Mouse (Mus musculus): ENCODE data around the gene Vsnl1.

Vsnl1 gene

DNA sequence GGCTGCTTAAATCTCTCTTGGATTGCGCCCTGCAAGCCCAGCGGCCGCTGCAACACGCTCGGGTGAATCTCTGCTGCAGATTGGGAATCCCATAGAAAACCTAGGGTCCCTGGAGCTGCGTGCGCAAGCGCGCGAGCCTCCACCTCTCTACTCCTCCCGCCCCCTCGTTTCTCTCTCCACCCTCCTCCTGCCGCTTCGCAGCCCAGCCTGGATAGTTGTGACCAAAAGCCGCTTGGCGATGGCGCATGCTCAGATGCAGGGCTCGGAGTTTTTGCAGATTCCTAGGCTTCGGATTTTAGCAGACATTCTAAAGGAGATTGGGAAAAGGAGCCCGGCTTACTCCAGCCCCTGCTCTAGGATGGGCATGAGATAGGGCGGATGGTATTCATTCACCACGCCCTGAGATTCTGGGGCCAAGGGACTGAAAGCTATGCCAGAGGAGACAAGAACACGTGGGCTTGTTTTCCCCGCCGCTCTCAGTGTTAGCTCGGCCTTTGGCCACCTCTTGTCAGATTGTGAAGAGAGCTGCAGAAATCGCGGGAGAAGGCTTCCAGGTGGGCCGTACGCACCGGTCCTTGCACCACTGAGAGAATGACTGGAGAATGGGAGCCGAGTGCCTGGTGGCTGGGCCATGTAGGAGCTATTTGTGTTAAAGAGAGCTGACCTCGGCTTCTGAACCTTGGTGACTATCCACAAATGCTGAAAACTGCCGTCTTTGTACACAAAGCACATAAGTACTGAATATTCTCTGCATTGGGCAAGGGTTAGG, at the start of gene Vsnl1:
Vsnl1 (minus strand) TSS at position 117 of the 769 bp plus-strand sequence.
- peak; percentile 43 for DNase-seq (ENCODE audit: low read depth, low spot score)

DNA sequence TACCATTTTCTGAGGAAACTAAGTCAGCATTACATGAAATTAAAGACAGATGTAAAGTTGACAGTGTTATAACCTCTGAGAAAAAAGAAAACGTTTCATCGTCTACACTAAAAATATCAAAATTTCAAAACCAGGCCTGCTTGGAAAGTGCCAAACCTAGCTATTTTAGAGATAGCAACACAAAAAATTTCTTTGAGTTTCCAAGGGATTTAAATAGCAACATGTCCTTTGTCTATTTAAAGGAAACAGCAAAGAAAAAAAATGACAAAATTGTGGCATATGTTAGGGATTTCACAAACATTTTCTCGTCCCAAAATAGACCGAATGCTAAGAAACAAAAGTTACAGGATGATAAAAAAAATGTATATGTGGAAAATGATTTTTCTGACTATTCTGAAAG, 20.2 kb upstream of the Vsnl1 start:
- DNase-seq (ENCODE audit: low read depth, low spot score) = no peak

DNA sequence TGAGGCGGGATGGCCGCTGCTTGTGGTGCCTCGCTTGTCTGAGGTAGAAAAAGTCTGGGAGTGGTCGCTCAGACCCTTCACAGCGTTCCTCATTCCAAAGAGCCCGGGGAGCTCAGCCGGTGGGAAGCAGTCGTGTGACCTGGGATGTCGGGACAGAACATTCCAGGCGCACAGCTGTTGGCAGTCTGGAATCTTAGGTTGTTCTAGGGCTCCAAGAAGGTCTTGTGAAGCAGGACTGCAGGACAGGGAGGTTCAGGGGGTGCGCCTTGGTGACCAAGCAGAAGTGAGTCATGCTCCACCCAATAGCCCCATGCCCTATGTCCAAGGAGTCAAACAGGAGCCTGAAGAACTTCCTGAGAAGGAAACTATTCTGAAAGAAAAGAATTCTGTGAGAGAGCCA, 19.8 kb upstream of the Vsnl1 start:
- DNase-seq (ENCODE audit: low read depth, low spot score) = no peak

DNA sequence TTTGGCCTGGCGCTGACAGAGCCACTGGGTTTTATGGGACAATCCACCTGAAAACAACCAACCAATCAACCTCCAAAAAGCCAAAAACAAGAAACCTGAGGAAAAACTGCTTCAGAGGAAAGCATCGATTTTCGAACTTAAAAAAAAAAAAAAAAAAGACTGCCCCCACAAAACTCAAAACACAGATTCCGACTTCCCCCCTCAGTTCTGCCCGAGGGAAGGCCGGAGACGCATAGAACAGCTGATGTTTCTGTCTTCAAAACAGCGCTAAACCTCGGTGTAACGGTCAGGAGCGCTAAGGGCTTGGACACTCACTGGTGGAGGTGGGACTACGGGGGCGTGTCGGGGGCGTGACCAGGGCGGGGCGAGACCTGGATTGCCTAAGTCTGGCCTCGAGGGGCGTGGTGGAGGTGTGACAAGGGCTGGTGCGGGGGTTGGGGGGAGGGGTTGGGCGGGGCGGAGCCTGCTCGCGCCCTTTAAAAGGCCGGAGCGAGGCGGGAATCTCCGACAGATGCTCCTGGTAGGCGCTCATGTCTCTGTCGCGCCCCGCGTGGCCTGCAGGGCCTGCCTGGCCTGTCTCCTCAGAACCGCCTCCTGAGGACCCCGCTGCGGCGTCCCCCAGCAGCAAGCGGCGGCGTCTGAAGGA, 19.3 kb upstream of the Vsnl1 start, which contains the start of gene Rad51ap2:
Rad51ap2 (plus strand) TSS at position 531 of the 646 bp plus-strand sequence.
- no peak for DNase-seq (ENCODE audit: low read depth, low spot score)

DNA sequence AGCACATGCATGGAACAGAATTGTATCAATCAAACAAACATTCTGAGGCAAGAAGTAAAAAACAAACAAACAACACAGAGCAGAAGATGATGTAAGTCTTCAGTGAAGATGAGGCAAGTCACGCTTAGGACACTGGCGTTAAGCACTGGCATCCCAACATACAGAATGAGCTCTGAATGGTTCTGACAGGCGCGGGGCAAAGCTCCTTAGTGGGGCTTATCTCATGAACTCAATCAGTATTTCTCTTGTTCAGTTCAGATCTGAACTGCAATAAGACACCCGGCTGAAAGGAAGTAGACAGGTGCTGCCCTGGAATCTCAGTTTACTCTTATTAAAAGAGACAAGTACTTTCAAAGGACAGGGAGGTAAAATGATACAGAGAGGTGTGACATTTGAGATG, 17.7 kb upstream of the Vsnl1 start:
- no peak for DNase-seq (ENCODE audit: low read depth, low spot score)

DNA sequence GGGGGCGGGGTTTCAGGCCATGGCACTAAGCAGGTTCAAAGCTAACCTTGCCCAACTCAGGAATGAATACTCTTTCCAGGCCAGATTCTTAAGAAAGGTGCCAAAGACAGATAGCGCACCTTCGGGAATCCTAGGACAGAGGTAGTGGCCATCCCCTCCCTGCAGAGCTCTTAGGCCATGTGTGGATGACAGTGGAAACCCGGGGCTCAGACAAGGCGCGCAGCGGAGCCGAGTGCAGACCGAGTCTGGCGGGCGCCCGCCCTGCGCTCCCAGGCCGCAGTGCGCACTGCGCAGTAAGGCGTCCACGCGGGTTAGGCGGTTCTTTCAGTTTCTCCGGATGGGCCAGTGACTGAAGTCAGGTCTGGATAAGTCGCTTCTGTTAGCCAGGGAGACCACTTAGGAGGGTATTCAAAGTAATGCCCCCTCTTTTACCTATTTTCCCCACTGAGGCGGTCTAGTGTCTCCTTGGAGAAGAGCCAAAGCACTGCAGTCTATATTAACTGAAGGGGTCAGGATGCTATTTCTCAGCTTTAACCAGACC, 1.6 kb upstream of the Vsnl1 start:
- no peak for DNase-seq (ENCODE audit: low read depth, low spot score)

DNA sequence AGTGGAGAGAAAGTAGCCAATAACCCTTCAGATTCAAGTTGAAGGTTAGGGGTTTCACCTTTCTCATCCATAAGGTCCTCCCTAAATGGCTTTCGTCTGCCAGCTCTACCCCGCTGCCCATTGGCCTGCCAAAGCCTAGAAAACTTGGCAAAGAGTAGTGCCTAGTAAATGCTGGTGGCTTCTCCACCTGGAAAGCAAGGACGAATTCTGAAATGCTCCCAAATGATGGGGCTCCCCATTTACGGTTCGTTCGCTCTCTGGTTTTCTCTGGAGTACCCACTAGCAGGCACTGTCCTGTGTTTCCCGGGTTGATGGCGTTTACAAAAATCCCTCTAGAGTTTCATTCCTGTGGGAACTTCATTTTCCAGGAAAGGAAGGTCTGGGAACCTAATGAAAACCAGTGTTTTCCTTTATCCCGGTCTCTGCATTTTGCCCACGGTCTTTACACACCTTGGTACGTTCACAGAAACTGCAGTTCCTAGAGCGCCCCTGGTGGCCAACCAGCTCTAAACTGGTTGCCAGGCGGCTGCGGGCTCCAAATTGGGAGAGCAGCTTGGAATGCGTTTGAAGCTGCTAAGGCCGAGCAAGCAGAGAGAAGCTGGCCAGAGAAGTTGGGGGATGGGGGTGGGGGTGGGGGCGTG, 973 bp upstream of the Vsnl1 start:
- peak; percentile 52 for DNase-seq (ENCODE audit: low read depth, low spot score)

DNA sequence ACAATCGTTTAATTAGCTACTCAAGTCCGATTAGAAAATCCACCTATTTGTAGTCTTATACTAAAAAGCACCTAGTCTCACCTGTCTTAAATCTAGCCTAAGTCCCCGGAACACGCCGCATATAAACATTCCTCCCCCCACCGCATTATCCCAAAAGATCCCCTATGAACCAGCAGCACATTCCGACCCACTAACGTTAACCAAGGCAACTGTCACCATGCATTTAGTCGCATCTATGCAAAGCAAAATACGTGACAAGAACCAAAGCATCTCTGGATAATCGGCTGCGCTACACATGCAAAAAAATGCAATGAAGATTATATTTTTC, 426 bp downstream of the Vsnl1 start:
- DNase-seq (ENCODE audit: low read depth, low spot score) = no peak

DNA sequence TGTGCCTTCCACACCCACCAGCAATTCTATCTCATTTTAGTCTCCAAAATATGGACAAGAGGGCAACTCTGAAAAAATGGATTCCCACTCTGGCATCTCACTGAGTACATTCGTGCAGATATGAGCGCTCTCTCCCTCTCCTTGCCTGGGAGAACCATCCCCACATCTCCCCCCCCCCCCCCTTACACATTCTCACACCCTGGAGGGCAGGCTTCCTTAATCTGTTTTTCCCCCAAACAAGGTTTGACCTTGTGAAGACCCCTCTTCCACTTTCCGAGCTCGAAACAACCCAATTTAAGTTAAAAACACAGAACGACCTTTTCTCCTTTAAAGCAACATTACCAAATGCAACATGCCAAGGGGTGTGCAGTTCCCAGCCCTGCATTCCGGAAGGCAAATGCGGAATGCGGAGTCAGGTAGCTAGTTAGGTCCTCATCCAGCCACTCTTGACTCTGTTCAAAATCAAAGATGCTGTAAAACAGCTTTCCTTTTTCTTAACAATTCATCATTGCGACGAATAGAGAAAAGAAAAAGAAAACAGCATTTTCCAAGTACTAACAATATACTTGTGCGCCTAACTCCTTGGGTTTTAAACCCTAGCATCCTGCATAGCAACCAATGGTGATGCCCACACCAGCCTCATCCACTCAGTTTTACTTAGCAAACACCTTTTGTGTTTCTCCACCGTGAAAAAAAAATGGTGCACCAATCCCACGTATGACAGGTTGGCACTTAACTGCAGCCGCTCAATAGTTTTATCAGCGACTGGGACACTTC, 979 bp downstream of the Vsnl1 start:
- DNase-seq (ENCODE audit: low read depth, low spot score) = no peak

DNA sequence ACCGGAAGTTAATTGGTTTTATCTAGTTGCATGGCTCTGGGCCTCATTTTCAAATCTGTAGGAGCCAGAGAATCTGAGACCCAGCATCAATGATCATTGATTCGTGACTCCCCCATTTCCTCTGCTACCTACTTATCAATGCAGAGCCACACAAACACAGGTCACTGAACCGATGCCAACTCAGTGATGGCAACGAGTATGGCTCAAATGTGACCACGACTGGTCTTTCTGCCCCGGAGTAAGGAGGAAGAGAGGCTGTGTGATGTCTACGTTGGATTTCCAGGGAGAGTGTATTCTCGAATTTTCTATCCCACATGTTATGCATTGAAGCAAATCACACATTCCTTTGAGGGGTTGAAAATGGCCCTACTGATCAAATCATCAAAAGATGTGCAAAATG, 2.0 kb downstream of the Vsnl1 start:
- DNase-seq (ENCODE audit: low read depth, low spot score) = no peak

DNA sequence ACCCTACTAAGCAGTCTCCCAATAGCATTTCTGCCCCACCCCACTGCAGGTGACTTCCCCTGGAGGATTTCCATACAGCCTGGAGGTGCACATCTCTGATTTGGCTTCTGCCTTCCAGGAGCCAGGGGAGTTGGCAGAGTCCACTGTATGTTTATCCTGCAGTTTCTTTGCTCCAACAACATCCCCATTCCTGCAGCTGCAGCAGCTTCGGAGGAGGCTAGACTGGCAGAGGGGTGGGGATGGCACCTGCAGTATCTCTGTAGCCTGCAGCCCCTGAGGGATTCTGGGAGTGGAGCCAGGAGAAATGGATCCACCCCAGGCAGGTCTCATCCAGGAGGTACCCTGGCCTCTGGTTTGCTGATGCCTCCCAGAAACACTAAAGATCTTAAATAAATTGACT, 2.7 kb downstream of the Vsnl1 start:
- DNase-seq (ENCODE audit: low read depth, low spot score) = no peak

DNA sequence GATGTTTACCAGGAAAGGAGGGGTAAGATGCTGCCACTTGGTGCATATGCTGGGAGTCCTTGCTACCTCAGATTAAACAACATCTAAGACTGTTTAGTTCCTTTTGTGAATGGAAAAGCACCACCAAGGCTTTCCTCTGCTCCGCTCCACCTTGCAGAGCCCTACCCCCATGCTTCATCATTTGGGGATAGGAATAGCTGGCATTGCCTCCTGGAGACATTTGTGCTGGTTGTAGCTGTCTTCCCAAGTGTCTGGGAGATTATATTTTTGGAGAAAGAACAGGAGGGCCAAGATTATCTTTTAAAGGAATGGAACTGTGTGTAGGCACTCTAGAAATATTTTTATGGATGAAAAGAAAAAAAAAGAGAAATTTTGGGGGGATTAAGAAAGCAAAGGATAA, 3.3 kb downstream of the Vsnl1 start:
- DNase-seq (ENCODE audit: low read depth, low spot score) = no peak

DNA sequence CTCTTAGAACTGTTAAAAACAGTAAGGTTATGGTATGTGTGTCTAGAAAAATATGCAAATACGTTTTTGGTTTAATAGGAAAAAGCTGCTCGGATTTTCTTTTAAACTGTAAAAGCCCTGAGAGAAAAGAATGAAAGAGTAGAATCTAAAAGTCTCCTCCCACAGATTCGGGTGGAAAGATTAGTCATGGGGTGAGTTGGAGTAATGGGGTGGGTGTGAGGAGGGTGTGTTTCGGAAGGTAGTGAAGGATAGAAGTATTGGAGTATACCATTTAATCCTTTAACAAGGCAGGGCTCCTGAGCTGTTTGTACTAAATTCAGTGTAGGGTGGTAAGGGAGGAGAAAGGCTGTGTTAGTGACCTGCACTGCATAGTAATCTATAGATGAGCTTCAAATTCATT, 9.0 kb downstream of the Vsnl1 start:
- no peak for DNase-seq (ENCODE audit: low read depth, low spot score)

DNA sequence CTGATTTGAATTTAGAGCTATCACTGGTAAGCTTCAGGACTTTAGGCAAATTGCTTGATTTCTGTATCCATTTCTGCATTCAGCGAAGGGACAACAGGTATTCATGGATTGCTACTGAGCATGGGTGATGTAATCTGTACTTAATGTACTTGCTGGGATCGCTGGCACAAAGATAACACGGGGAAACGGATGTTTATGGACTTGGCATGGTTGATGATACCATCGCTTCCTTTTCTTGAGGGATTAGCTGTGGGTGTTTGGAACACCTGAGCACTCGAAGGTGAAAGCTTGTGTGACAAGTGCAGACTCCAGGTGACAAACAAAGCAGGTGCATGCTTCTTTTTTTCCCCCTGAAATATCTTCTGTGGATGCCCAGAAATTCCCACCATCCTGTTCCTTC, 18.3 kb downstream of the Vsnl1 start:
- DNase-seq (ENCODE audit: low read depth, low spot score) = no peak

DNA sequence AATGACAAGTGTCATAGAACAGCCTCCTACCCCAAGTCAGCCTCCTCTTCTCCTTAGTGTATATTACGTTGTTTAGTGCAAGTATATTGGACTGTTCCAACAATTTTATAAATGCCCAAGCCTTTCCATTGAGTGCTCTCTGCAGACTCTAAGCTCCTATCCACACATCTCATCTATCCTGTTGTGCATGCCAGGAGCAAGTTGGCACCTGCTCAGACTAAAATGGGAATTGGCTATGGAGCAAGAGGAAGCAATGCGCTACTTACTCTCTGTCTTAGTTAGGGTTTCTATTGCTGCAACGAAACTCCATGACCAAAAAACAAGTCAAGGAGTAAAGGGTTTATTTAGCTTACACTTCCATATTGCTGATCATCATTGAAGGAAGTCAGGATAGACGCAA, 28.7 kb downstream of the Vsnl1 start:
- DNase-seq (ENCODE audit: low read depth, low spot score) = no peak

DNA sequence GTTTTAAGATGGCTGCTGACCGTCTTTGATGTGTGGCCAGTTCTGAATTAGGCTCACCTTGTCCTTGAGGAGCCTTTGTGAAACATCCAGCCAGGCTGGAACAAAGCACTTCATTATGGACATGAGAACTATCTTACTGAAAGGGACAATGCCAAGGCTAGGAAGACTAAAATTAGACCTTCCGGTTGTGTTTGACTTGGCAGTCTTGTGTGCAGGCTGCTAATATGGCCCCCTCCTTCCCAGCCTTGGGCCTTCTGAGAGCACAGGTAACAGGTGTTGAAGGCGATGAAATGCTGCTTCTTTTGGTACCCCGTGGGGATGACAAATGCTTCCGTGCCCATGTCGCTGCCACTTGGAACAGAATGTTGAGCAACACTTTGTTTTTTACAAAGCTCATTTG, 37.6 kb downstream of the Vsnl1 start:
- DNase-seq (ENCODE audit: low read depth, low spot score) = no peak

DNA sequence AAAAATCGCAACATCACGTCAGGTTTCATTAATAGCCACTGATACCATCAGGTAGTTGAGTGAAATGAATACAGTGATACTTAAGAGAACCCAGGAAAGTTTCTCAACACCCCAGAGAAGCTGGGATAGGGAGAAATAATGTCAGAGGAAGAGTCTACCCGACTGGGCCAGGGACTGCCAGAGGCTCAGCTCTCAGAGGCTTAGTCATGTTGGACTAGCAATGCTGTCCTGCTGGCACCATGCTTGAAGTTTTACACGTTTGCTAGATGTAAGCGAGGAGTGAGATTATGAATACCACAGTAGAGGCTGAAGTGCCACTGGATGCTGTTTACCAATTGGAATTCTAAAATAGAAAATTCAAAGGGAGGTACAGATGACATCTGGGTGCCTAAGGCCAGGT, 39.4 kb downstream of the Vsnl1 start:
- DNase-seq (ENCODE audit: low read depth, low spot score) = no peak

DNA sequence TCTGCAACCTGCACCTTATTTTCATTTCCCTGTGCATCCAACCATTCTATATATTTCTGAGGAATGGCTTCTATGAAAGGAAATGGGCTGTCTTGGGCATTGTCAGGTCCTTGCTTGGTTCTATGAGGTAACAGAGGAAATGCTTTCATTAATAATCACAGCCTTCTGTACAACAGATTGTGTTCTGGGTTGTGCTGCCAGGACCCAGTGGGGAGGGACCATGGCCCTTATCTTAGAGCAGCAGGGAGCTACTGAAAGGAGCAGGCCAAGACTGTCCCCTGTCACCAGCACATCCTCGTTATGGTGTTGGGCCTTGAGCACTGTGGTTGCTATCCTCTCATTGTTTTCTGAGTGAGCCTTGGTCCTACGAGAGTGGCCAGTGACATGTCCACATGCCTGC, 40.9 kb downstream of the Vsnl1 start:
- DNase-seq (ENCODE audit: low read depth, low spot score) = no peak

DNA sequence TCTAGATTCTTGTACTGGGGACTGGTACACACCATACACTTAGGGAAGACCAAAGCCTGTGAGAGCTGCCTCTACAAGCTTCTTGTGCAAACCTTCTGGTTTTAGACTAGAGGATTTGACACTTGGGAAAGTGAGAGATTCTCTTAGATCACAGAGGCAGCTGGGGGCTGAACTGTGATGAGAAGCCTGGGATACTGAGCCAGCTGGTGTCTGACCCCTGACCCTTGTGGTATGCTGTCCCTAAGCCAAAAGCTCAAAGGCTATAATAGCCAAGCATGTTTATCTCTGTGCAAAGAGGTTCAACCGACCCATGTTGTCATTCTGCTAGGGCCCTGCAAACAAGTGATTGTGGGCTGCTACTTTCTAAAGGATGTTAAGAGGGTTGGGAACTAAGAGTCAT, 43.9 kb downstream of the Vsnl1 start:
- DNase-seq (ENCODE audit: low read depth, low spot score) = no peak

DNA sequence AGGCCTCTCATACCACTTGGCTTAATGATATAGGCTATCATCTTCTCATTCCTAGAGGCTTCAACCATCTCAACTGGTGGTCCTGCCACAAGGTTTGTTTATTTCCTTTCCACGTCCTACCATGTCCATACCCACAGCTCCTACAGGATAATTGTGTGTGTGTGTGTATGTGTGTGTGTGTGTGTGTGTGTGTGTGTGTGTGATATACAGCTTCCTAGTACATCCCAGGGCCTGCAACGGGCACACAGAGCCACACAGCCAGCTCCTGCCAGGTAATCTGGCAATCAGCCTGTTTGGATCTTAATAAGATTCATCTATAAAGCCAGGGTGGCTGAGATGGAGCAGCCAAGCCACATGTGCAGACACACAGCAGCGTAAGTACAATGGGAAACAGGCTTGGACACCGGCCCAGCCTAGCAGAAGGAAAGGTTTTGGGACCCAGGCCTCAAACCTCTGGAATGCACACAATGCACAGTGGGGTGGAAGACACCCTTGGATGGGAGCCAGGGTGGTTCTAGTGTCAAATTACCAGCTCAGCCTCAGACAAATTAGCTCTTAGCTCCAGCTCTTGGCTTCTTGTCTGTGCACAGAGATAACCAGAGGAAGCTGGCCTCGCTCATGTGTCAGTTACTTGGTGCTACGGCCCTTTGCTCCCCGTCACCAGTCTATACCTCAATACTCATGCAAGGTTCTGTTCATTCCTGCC, 45.0 kb downstream of the Vsnl1 start:
- DNase-seq (ENCODE audit: low read depth, low spot score) = no peak

DNA sequence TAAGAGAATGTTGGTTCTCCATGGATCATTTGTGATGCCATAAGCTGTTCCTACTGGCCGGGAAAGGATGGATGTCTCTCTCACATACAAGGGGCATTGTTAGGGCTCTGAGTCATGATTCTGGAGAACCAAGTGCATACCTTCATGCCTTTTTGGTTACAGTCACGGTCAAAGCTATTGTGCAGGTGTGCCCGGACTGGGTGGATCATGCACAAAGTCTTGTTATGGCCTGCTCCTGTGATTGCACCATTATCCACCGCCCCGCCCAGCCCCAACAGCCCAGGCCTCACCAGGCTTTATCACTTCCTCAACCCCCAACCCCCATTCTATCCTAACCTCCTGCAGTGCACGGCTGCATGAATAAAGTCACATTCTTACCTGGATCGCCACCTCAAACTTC, 47.3 kb downstream of the Vsnl1 start:
- no peak for DNase-seq (ENCODE audit: low read depth, low spot score)
